Mouse (Mus musculus): ENCODE data around the gene Cish. TPM values are rescaled to one million over a fixed set of nuclear protein-coding genes. Genes with fewer than 3 reads are reported as not detected.

The Cish gene
- polyA plus RNA-seq, 1 experiment from 2014 or later = 16.4 TPM

GRCm38 (mm10) chr9:107262375-107262774 is 33.5 kb upstream of the Cish start:
- 73% methylated on average over 7 of the region's 7 CpGs for WGBS
- Histone ChIP-seq H3K27me3 (replicated peaks) (peaks cover 8% of the 10 kb centered on the region; the same call in 1 of the 2 replicates), H3K9me3 (replicated peaks) (no peaks in the 10 kb centered on the region), H3K4me2 (no peak overlapping the region), H3K9ac (no peak overlapping the region), H3K4me3 (no peak overlapping the region), H3K36me3 (no peaks in the 10 kb centered on the region), H3K27ac (ENCODE audit: poor library complexity, severe bottlenecking) (no peak overlapping the region), H3K4me1 (replicated peaks) (peaks cover 16% of the 10 kb centered on the region)
- ATAC-seq (ENCODE audit: insufficient number of reproducible peaks, low FRiP score) = no peak

- no peak for ATAC-seq (ENCODE audit: insufficient number of reproducible peaks, low FRiP score)
- Histone ChIP-seq H3K9me3 (replicated peaks) (no peaks in the 10 kb centered on the region), H3K9ac (no peak overlapping the region), H3K4me3 (no peak overlapping the region), H3K4me2 (no peak overlapping the region), H3K4me1 (replicated peaks) (peaks cover 16% of the 10 kb centered on the region), H3K27ac (ENCODE audit: poor library complexity, severe bottlenecking) (no peak overlapping the region), H3K36me3 (no peaks in the 10 kb centered on the region), H3K27me3 (replicated peaks) (peaks cover 8% of the 10 kb centered on the region; the same call in 1 of the 2 replicates)
- WGBS = 85% methylated on average over 5 of the region's 5 CpGs
Observed at GRCm38 (mm10) chr9:107263912-107264311, 31.9 kb upstream of the Cish start.

DNA sequence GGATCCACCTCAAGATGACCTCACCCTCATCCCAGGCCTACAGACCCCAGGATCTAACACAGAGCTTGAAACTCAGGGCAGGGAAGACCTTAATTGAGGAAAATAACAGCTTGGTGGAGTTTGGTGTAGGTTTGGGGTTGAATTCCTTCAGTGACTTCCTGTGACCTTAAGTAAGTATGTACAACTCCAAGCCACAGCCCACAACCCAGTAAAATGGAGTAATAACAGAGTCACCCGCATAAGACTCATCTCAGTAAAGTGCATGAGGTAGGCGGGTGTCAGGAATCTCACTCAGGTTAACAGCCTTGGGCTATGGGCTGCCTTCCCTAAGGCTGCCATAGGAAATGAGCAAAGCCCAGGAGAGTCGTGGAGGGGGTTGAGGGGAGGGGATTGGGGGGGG is 31.1 kb upstream of the Cish start:
- no peak for ATAC-seq (ENCODE audit: insufficient number of reproducible peaks, low FRiP score)
- H3K27ac ChIP-seq (ENCODE audit: poor library complexity, severe bottlenecking) = no peak overlapping the region
- WGBS = 64% methylated on average over 3 of the region's 3 CpGs
- H3K4me2 ChIP-seq = no peak overlapping the region
- H3K27me3 ChIP-seq (replicated peaks) = peaks cover 8% of the 10 kb centered on the region; the same call in 1 of the 2 replicates
- H3K36me3 ChIP-seq = no peaks in the 10 kb centered on the region
- no peak overlapping the region for H3K4me3 ChIP-seq
- no peak overlapping the region for H3K9ac ChIP-seq
- H3K9me3 ChIP-seq (replicated peaks) = no peaks in the 10 kb centered on the region
- H3K4me1 ChIP-seq (replicated peaks) = peaks cover 8% of the 10 kb centered on the region

DNA sequence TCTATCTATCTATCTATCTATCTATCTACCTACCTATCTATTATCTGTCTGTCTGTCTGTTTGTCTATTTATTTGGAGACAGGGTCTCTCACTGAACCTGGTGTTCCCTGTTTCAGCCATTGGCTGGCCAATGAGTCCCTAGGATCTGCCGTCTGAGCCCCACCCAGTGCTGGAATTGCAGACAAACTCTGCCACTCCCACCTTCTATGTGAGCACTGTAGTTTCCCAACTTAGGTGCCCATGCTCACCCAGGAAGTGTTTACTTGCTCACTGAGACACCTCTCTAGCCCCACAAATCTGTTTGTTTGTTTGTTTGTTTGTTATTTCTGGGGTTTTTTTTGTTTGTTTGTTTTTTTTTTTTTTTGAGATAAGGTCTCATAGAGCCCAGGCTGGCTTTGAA is 28.8 kb upstream of the Cish start:
- H3K27me3 ChIP-seq (replicated peaks) = peaks cover 8% of the 10 kb centered on the region; the same call in 1 of the 2 replicates
- no peak overlapping the region for H3K9ac ChIP-seq
- no peaks in the 10 kb centered on the region for H3K9me3 ChIP-seq (replicated peaks)
- no peak overlapping the region for H3K27ac ChIP-seq (ENCODE audit: poor library complexity, severe bottlenecking)
- WGBS = 45% methylated on average over 1 of the region's 1 CpGs
- ATAC-seq (ENCODE audit: insufficient number of reproducible peaks, low FRiP score) = no peak
- peaks cover 7% of the 10 kb centered on the region for H3K4me1 ChIP-seq (replicated peaks)
- no peak overlapping the region for H3K4me3 ChIP-seq
- H3K36me3 ChIP-seq = no peaks in the 10 kb centered on the region
- H3K4me2 ChIP-seq = no peak overlapping the region

- ATAC-seq (ENCODE audit: insufficient number of reproducible peaks, low FRiP score) = no peak
- no peak overlapping the region for H3K9ac ChIP-seq
- peaks cover 8% of the 10 kb centered on the region; the same call in 1 of the 2 replicates for H3K27me3 ChIP-seq (replicated peaks)
- no peaks in the 10 kb centered on the region for H3K9me3 ChIP-seq (replicated peaks)
- H3K27ac ChIP-seq (ENCODE audit: poor library complexity, severe bottlenecking) = no peak overlapping the region
- 32% methylated on average over 4 of the region's 4 CpGs for WGBS
- H3K4me1 ChIP-seq (replicated peaks) = peaks cover 12% of the 10 kb centered on the region
- H3K4me3 ChIP-seq = no peak overlapping the region
- no peaks in the 10 kb centered on the region for H3K36me3 ChIP-seq
- H3K4me2 ChIP-seq = no peak overlapping the region
Observed at GRCm38 (mm10) chr9:107267721-107268402, 28.0 kb upstream of the Cish start.

- Histone ChIP-seq H3K27ac (ENCODE audit: poor library complexity, severe bottlenecking) (no peak overlapping the region), H3K36me3 (no peaks in the 10 kb centered on the region), H3K9me3 (replicated peaks) (no peaks in the 10 kb centered on the region), H3K27me3 (replicated peaks) (no peaks in the 10 kb centered on the region), H3K9ac (no peak overlapping the region), H3K4me3 (no peak overlapping the region), H3K4me2 (no peak overlapping the region), H3K4me1 (replicated peaks) (peaks cover 12% of the 10 kb centered on the region)
- WGBS = 73% methylated on average over 1 of the region's 1 CpGs
- no peak for ATAC-seq (ENCODE audit: insufficient number of reproducible peaks, low FRiP score)
Observed at GRCm38 (mm10) chr9:107269772-107270171, 26.1 kb upstream of the Cish start.

- Histone ChIP-seq H3K36me3 (no peaks in the 10 kb centered on the region), H3K27me3 (replicated peaks) (no peaks in the 10 kb centered on the region), H3K27ac (ENCODE audit: poor library complexity, severe bottlenecking) (no peak overlapping the region), H3K4me3 (no peak overlapping the region), H3K4me1 (replicated peaks) (peaks cover 12% of the 10 kb centered on the region), H3K9ac (no peak overlapping the region), H3K4me2 (no peak overlapping the region), H3K9me3 (replicated peaks) (no peaks in the 10 kb centered on the region)
- 68% methylated on average over 7 of the region's 7 CpGs for WGBS
- ATAC-seq (ENCODE audit: insufficient number of reproducible peaks, low FRiP score) = no peak
Observed at GRCm38 (mm10) chr9:107271177-107271938, 24.5 kb upstream of the Cish start.

DNA sequence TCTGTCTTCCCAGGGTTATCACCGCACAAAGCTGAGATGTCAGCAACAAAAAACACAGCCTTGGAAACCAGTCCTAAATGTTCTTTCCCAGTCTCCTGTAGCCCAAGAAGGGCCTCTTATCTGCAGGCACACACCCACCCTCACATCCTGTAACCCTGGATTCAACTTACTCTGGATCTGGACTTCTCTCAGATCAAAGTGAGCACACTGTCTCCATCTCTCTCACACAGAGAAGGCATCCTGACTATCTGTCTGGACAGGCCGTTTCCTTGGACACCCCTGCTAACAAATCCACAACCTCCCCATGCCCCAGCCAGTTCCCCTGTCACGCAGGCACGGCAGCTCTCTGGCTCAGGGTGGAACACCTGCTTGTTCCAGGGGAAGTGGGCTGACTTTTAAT is 23.5 kb upstream of the Cish start:
- H3K9me3 ChIP-seq (replicated peaks) = no peaks in the 10 kb centered on the region
- no peaks in the 10 kb centered on the region for H3K36me3 ChIP-seq
- H3K27me3 ChIP-seq (replicated peaks) = no peaks in the 10 kb centered on the region
- no peak overlapping the region for H3K4me2 ChIP-seq
- H3K4me3 ChIP-seq = no peak overlapping the region
- H3K4me1 ChIP-seq (replicated peaks) = peaks cover 12% of the 10 kb centered on the region
- 25% methylated on average over 4 of the region's 4 CpGs for WGBS
- H3K27ac ChIP-seq (ENCODE audit: poor library complexity, severe bottlenecking) = no peak overlapping the region
- H3K9ac ChIP-seq = no peak overlapping the region
- peak; percentile 71; the same call in 1 of the 2 replicates for ATAC-seq (ENCODE audit: insufficient number of reproducible peaks, low FRiP score)

- Histone ChIP-seq H3K36me3 (no peaks in the 10 kb centered on the region), H3K4me1 (replicated peaks) (peaks cover 12% of the 10 kb centered on the region), H3K27me3 (replicated peaks) (no peaks in the 10 kb centered on the region), H3K9ac (no peak overlapping the region), H3K4me2 (no peak overlapping the region), H3K4me3 (no peak overlapping the region), H3K9me3 (replicated peaks) (no peaks in the 10 kb centered on the region), H3K27ac (ENCODE audit: poor library complexity, severe bottlenecking) (no peak overlapping the region)
- ATAC-seq (ENCODE audit: insufficient number of reproducible peaks, low FRiP score) = no peak
- WGBS = 61% methylated on average over 10 of the region's 10 CpGs
Observed at GRCm38 (mm10) chr9:107273184-107273583, 22.6 kb upstream of the Cish start.

DNA sequence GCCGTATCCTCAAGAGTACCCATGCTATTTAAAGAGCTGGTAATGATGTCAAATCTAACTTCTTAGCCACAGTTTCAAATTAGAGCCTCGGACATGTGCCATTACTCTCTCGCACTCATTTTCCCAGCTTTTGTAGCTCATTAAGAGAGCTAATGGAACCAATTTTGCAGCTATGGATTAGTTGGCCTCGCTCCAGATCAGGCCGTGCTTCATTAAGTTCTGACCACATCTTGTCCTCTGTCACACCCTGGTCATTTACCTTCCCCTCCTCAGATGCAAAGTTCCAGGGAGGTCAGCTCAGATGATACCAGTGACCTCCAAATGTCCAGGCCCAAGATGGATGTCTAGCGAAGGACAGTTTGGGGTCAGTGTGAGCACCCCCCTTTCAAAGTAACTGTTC is 21.1 kb upstream of the Cish start:
- Histone ChIP-seq H3K27me3 (replicated peaks) (0 out of 2 replicates have a peak, but pooled peaks cover 3% of the 10 kb centered on the region), H3K36me3 (no peaks in the 10 kb centered on the region), H3K4me2 (no peak overlapping the region), H3K9ac (no peak overlapping the region), H3K9me3 (replicated peaks) (no peaks in the 10 kb centered on the region), H3K4me1 (replicated peaks) (peaks cover 24% of the 10 kb centered on the region), H3K4me3 (no peak overlapping the region), H3K27ac (ENCODE audit: poor library complexity, severe bottlenecking) (no peak overlapping the region)
- WGBS = 81% methylated on average over 6 of the region's 6 CpGs
- ATAC-seq (ENCODE audit: insufficient number of reproducible peaks, low FRiP score) = no peak

DNA sequence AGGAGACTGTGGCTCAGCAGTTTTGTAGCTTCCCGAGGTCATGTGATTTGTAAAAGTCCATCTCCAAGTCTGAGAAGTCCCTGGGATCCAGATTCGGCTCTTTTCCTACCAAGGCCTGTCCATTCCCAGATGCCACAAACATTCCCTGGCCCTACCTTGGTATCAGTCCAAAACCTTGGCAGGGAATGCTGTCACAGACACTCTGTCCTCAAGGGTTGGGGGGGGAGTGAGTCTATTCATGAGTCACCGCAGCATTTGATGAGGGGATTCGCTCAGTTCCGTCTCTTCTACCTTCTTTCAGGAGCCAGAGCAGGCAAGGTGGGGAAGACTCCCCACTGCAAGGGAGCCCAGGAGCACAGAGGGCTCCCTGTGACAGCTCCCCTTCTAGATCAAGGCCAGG is 20.1 kb upstream of the Cish start:
- Histone ChIP-seq H3K36me3 (no peaks in the 10 kb centered on the region), H3K4me1 (replicated peaks) (peaks cover 34% of the 10 kb centered on the region), H3K4me2 (no peak overlapping the region), H3K27ac (ENCODE audit: poor library complexity, severe bottlenecking) (no peak overlapping the region), H3K9ac (no peak overlapping the region), H3K4me3 (no peak overlapping the region), H3K9me3 (replicated peaks) (no peaks in the 10 kb centered on the region), H3K27me3 (replicated peaks) (peaks cover 6% of the 10 kb centered on the region; the same call in 1 of the 2 replicates)
- no peak for ATAC-seq (ENCODE audit: insufficient number of reproducible peaks, low FRiP score)
- 79% methylated on average over 5 of the region's 5 CpGs for WGBS
